ENCODE assay signal across 18 mouse cellular contexts in genomic region chr13:63198038-63198437, GRCm38 (mm10).
"Had no signal": no experiment of that assay in that cellular context is flagged by ENCODE, and none has a peak within 500 bp of the region (broad histone marks: within the 10 kb centered on the region; RNA-seq: fewer than 3 reads in every experiment).

No protein-coding gene starts in this region.

- H3K4me1 ChIP-seq: liver, embryonic 12.5 days; lung, embryonic 15.5 days had no signal

- H3K4me2 ChIP-seq: limb, embryonic 15.5 days; liver, embryonic 12.5 days; lung, embryonic 15.5 days; midbrain, embryonic 13.5 days; neural tube, embryonic 13.5 days; neural tube, embryonic 15.5 days had no signal

- H3K27me3 ChIP-seq: limb, embryonic 15.5 days; liver, embryonic 12.5 days; lung, embryonic 15.5 days; midbrain, embryonic 13.5 days; neural tube, embryonic 13.5 days; neural tube, embryonic 15.5 days had no signal

- H3K4me3 ChIP-seq: limb, embryonic 15.5 days; liver, embryonic 12.5 days; lung, embryonic 15.5 days; midbrain, embryonic 10.5 days; midbrain, embryonic 13.5 days; myocyte; neural tube, embryonic 13.5 days; neural tube, embryonic 15.5 days had no signal

- ATAC-seq: liver, embryonic 12.5 days; midbrain, embryonic 13.5 days; midbrain, embryonic 16.5 days had no signal

- DNase-seq: retina, postnatal 1 day; right cerebral cortex, adult 18-20 months; right cerebral cortex, postnatal 25 days; right cerebral cortex, postnatal 4 days; spleen, adult 18-20 months; thymus, adult 18-20 months; thymus, postnatal 14 days; thymus, postnatal 36 days had no signal

- H3K9me3 ChIP-seq: limb, embryonic 15.5 days; liver, embryonic 12.5 days; lung, embryonic 15.5 days; midbrain, embryonic 10.5 days; midbrain, embryonic 13.5 days; neural tube, embryonic 13.5 days; neural tube, embryonic 15.5 days had no signal

- H3K36me3 ChIP-seq: liver, embryonic 12.5 days; lung, embryonic 15.5 days; midbrain, embryonic 10.5 days; midbrain, embryonic 13.5 days; neural tube, embryonic 13.5 days; neural tube, embryonic 15.5 days had no signal

- H3K27ac ChIP-seq: limb, embryonic 15.5 days; liver, embryonic 12.5 days; liver, embryonic 14.5 days; lung, embryonic 15.5 days; midbrain, embryonic 10.5 days; midbrain, embryonic 13.5 days; neural tube, embryonic 13.5 days; neural tube, embryonic 15.5 days had no signal

- H3K9ac ChIP-seq: limb, embryonic 15.5 days; liver, embryonic 12.5 days; liver, embryonic 14.5 days; lung, embryonic 15.5 days; midbrain, embryonic 13.5 days; neural tube, embryonic 13.5 days; neural tube, embryonic 15.5 days had no signal
